Mouse (Mus musculus) E14TG2a.4 (cell line): ENCODE results near the gene Keg1.

ENCODE experiments used
- CTCF ChIP-seq: conservative IDR thresholded peaks from 2 replicates; pipeline ENCODE4 v1.5.1; 2014; ENCODE audit warnings: low read length
- NANOG ChIP-seq: IDR thresholded peaks from 2 replicates; pipeline ENCODE4 v1.6.1; 2014; ENCODE audit warnings: borderline replicate concordance, low read length, mixed read lengths
- POU5F1 ChIP-seq: IDR thresholded peaks from 2 replicates; pipeline ENCODE4 v1.6.1; 2014; ENCODE audit warnings: low read length, borderline replicate concordance

DNA sequence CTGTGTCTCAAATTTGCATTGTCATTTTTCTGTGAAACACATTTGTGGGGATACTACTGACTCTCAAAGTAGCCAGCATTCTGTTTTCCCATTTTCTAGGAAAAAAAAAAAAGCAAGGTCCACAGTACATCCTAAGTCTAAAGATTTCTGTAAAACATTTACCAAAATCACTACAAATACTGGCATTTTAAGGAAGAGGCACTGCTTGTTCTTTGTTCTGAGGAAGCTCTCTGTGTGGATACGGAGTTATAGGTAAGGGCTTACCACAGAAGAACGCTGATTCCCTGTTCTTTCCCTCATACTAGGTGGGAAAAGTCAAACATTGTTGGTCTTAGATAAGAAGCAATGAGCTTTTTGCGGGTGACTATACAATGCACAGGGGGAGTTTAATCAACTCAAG lies at the start of gene Keg1:
- TF ChIP-seq CTCF (no peak), POU5F1 (no peak), NANOG (no peak)
